Mouse (Mus musculus) neural tube, embryonic 12.5 days (tissue): ENCODE data around the gene Polr2e. TPM values are rescaled to one million over a fixed set of nuclear protein-coding genes. Genes with fewer than 3 reads are reported as not detected.

ENCODE experiments used
- ATAC-seq: fragments of 200-750 bp; cut with Nextera tagmentation; 2 replicates; pipeline ENCODE4 v1.8.0; 2017; ENCODE audit warnings: low read depth, mild to moderate bottlenecking, moderate TSS enrichment, moderate library complexity; ENCODE audit not compliant: low FRiP score
- H3K27ac ChIP-seq: fragments of 300-500 bp; sonication (generic); 2 replicates; pipeline ENCODE4 v1.5.1; 2016
- H3K27me3 ChIP-seq: fragments of 300-500 bp; sonication (generic); replicated peaks from 2 replicates; pipeline ENCODE4 v1.6.1; 2016; ENCODE audit warnings: mild to moderate bottlenecking
- H3K36me3 ChIP-seq: fragments of 300-500 bp; sonication (generic); 2 replicates; pipeline ENCODE4 v1.6.1; 2016; ENCODE audit warnings: mild to moderate bottlenecking
- H3K4me1 ChIP-seq: fragments of 300-500 bp; sonication (generic); 2 replicates; pipeline ENCODE4 v1.6.1; 2016
- H3K4me2 ChIP-seq: fragments of 300-500 bp; sonication (generic); replicated peaks from 2 replicates; pipeline ENCODE4 v1.6.1; 2016; ENCODE audit warnings: mild to moderate bottlenecking
- H3K4me3 ChIP-seq: fragments of 300-500 bp; sonication (generic); 2 replicates; pipeline ENCODE4 v1.5.1; 2016
- H3K9ac ChIP-seq: fragments of 300-500 bp; sonication (generic); 2 replicates; pipeline ENCODE4 v1.6.1; 2016; ENCODE audit warnings: mild to moderate bottlenecking
- H3K9me3 ChIP-seq: fragments of 300-500 bp; sonication (generic); 2 replicates; pipeline ENCODE4 v1.6.1; 2016; ENCODE audit warnings: mild to moderate bottlenecking
- whole genome bisulfite sequencing: fragments of 180-500 bp; shearing (Covaris S2); methylation state at CpG from one replicate; pipeline ENCODE4 v1.1.7; 2016; 5-methylcytosine and 5-hydroxymethylcytosine counted together
- polyA plus RNA-seq: library from polyadenylated mRNA; unstranded; fragments of >200 nt; fragmentation: Nextera tagmentation; extraction: Ambion mirVana; gene quantifications from 2 replicates; pipeline ENCODE4 v1.2.1, GENCODE M21; 2016

The Polr2e gene
- polyA plus RNA-seq, 1 experiment from 2014 or later, result 160 TPM

GRCm38 (mm10) chr10:79989272-79989786 is 50.3 kb downstream of the Polr2e start:
- Histone ChIP-seq H3K9ac (no peak overlapping the region), H3K4me2 (peak overlapping the region; percentile 58), H3K4me1 (peaks cover 24% of the 10 kb centered on the region), H3K27me3 (peaks cover 40% of the 10 kb centered on the region), H3K9me3 (0 out of 2 replicates have a peak, but pooled peaks cover 3% of the 10 kb centered on the region), H3K4me3 (peak overlapping the region; percentile 46), H3K27ac (no peak overlapping the region), H3K36me3 (peaks cover 8% of the 10 kb centered on the region)
- WGBS, result 33% methylated on average over 8 of the region's 8 CpGs
- ATAC-seq, result no peak

GRCm38 (mm10) chr10:79988506-79989271 is 50.9 kb downstream of the Polr2e start, which contains the start of gene Cnn2:
Gene Cnn2 (plus strand): TSS chr10:79988584.
- Histone ChIP-seq H3K27me3 (peaks cover 40% of the 10 kb centered on the region), H3K4me2 (peak within 1 kb of the TSS; percentile 58)

GRCm38 (mm10) chr10:79987771-79988505 is 51.7 kb downstream of the Polr2e start:
- ATAC-seq, result no peak
- peaks cover 31% of the 10 kb centered on the region for H3K4me1 ChIP-seq
- H3K36me3 ChIP-seq, result peaks cover 4% of the 10 kb centered on the region; the same call in 1 of the 2 replicates
- peaks cover 40% of the 10 kb centered on the region for H3K27me3 ChIP-seq
- 9% methylated on average over 27 of the region's 27 CpGs for WGBS
- H3K4me3 ChIP-seq, result peak overlapping the region; percentile 46
- H3K9me3 ChIP-seq, result 0 out of 2 replicates have a peak, but pooled peaks cover 3% of the 10 kb centered on the region
- no peak overlapping the region for H3K27ac ChIP-seq
- H3K9ac ChIP-seq, result peak overlapping the region; percentile 44; the same call in 1 of the 2 replicates
- H3K4me2 ChIP-seq, result peak overlapping the region; percentile 58

More at GRCm38 (mm10) chr10:79988506-79989271, 50.9 kb downstream of the Polr2e start, which contains the start of gene Cnn2:
- H3K4me1 ChIP-seq, result peaks cover 24% of the 10 kb centered on the region
- H3K27ac ChIP-seq, result no peak within 1 kb of the TSS
- H3K36me3 ChIP-seq, result peaks cover 7% of the 10 kb centered on the region
- WGBS, result under 1% methylated on average over 59 of the region's 59 CpGs
- peak within 1 kb of the TSS; percentile 46 for H3K4me3 ChIP-seq
- ATAC-seq, result no peak
- peak within 1 kb of the TSS; percentile 44; the same call in 1 of the 2 replicates for H3K9ac ChIP-seq
- H3K9me3 ChIP-seq, result 0 out of 2 replicates have a peak, but pooled peaks cover 3% of the 10 kb centered on the region

GRCm38 (mm10) chr10:79986963-79987362 is 52.6 kb downstream of the Polr2e start:
- Histone ChIP-seq H3K27ac (no peak overlapping the region), H3K27me3 (peaks cover 40% of the 10 kb centered on the region), H3K4me3 (no peak overlapping the region), H3K4me1 (peaks cover 38% of the 10 kb centered on the region), H3K36me3 (peaks cover 6% of the 10 kb centered on the region; the same call in 1 of the 2 replicates), H3K9me3 (0 out of 2 replicates have a peak, but pooled peaks cover 3% of the 10 kb centered on the region), H3K9ac (no peak overlapping the region), H3K4me2 (peak overlapping the region; percentile 36)
- 9% methylated on average over 11 of the region's 11 CpGs for WGBS
- no peak for ATAC-seq

GRCm38 (mm10) chr10:79986232-79986878 is 53.2 kb downstream of the Polr2e start:
- Histone ChIP-seq H3K27ac (0 out of 2 replicates have a peak overlapping the region, but pooled peaks have one; percentile 8), H3K9me3 (no peaks in the 10 kb centered on the region), H3K4me1 (peaks cover 43% of the 10 kb centered on the region), H3K4me3 (peak overlapping the region; percentile 80; the same call in 1 of the 2 replicates), H3K9ac (peak overlapping the region; percentile 64; the same call in 1 of the 2 replicates), H3K27me3 (peaks cover 40% of the 10 kb centered on the region), H3K36me3 (peaks cover 5% of the 10 kb centered on the region), H3K4me2 (peak overlapping the region; percentile 92)
- WGBS, result 51% methylated on average over 6 of the region's 6 CpGs
- ATAC-seq, result no peak

Other genes with a start within 250 kb of the Polr2e start
- 0.16 and 0.42 TPM in 2 replicates for gene Prss57, start 248.8 kb downstream of the Polr2e start, polyA plus RNA-seq
- 196 and 205 TPM in 2 replicates for gene Palm, start 246.2 kb downstream of the Polr2e start, polyA plus RNA-seq
- 1.6 and 2.3 TPM in 2 replicates for gene Misp, start 218.8 kb downstream of the Polr2e start, polyA plus RNA-seq
- gene Ptbp1, start 185.4 kb downstream of the Polr2e start, polyA plus RNA-seq, result 180 and 189 TPM in 2 replicates
- gene Prtn3, start 165.3 kb downstream of the Polr2e start, polyA plus RNA-seq, result 12.6 and 15.5 TPM in 2 replicates
- 296 and 301 TPM in 2 replicates for gene Plppr3, start 165.2 kb downstream of the Polr2e start, polyA plus RNA-seq
- gene Elane, start 153.5 kb downstream of the Polr2e start, polyA plus RNA-seq, result 0.34 and 0.53 TPM in 2 replicates
- gene Cfd, start 148.9 kb downstream of the Polr2e start, polyA plus RNA-seq, result not detected in 2 replicates
- gene Med16, start 130.9 kb downstream of the Polr2e start, polyA plus RNA-seq, result 60.5 and 62.6 TPM in 2 replicates
- 28.4 and 40.5 TPM in 2 replicates for gene Gm26602, start 128.9 kb downstream of the Polr2e start, polyA plus RNA-seq
- 1.1 and 1.3 TPM in 2 replicates for gene Kiss1r, start 122.8 kb downstream of the Polr2e start, polyA plus RNA-seq
- gene R3hdm4, start 118.6 kb downstream of the Polr2e start, polyA plus RNA-seq, result 185 and 186 TPM in 2 replicates
- 4.9 and 7.7 TPM in 2 replicates for gene Arid3a, start 112.8 kb downstream of the Polr2e start, polyA plus RNA-seq
- 84.5 and 98.3 TPM in 2 replicates for gene Wdr18, start 79.6 kb downstream of the Polr2e start, polyA plus RNA-seq
- 0.24 and 0.40 TPM in 2 replicates for gene Grin3b, start 69.1 kb downstream of the Polr2e start, polyA plus RNA-seq
- gene Tmem259, start 55.5 kb downstream of the Polr2e start, polyA plus RNA-seq, result 26.3 and 27.7 TPM in 2 replicates
- 106 and 107 TPM in 2 replicates for gene Cnn2, start 51.2 kb downstream of the Polr2e start, polyA plus RNA-seq
- 9.9 and 10.7 TPM in 2 replicates for gene Abca7, start 43.3 kb downstream of the Polr2e start, polyA plus RNA-seq
- gene Arhgap45, start 23.1 kb downstream of the Polr2e start, polyA plus RNA-seq, result 4.3 and 4.7 TPM in 2 replicates
- gene Gpx4, start 7.4 kb upstream of the Polr2e start, polyA plus RNA-seq, result 499 and 515 TPM in 2 replicates
- 15.1 and 15.4 TPM in 2 replicates for gene Sbno2, start 65.8 kb upstream of the Polr2e start, polyA plus RNA-seq
- gene Stk11, start 76.0 kb upstream of the Polr2e start, polyA plus RNA-seq, result 17.4 and 23.9 TPM in 2 replicates
- gene Atp5d, start 98.8 kb upstream of the Polr2e start, polyA plus RNA-seq, result 396 and 422 TPM in 2 replicates
- 26.5 and 27.3 TPM in 2 replicates for gene Cbarp, start 101.0 kb upstream of the Polr2e start, polyA plus RNA-seq
- gene Midn, start 108.5 kb upstream of the Polr2e start, polyA plus RNA-seq, result 40.8 and 45.1 TPM in 2 replicates
- 262 and 273 TPM in 2 replicates for gene Cirbp, start 126.2 kb upstream of the Polr2e start, polyA plus RNA-seq
- 14.9 and 15.7 TPM in 2 replicates for gene 1600002K03Rik, start 133.1 kb upstream of the Polr2e start, polyA plus RNA-seq
- gene Efna2, start 139.7 kb upstream of the Polr2e start, polyA plus RNA-seq, result 47.9 and 48.0 TPM in 2 replicates
- gene Mum1, start 186.6 kb upstream of the Polr2e start, polyA plus RNA-seq, result 52.1 and 54.6 TPM in 2 replicates
- 214 and 227 TPM in 2 replicates for gene Ndufs7, start 209.3 kb upstream of the Polr2e start, polyA plus RNA-seq
- 37.9 and 38.6 TPM in 2 replicates for gene Gamt, start 221.2 kb upstream of the Polr2e start, polyA plus RNA-seq
- gene Dazap1, start 221.7 kb upstream of the Polr2e start, polyA plus RNA-seq, result 66.6 TPM in 2 replicates